Mouse (Mus musculus) liver, postnatal 0 days (tissue): ENCODE results near the gene Cops9. TPM values are rescaled to one million over a fixed set of nuclear protein-coding genes. Genes with fewer than 3 reads are reported as not detected.

Source experiments
- ATAC-seq: fragments of 200-750 bp; cut with Nextera tagmentation; 2 replicates; pipeline ENCODE4 v1.8.0; 2017; ENCODE audit warnings: mild to moderate bottlenecking, moderate library complexity
- DNase-seq: peaks from one replicate; pipeline ENCODE4 v3.0.0-alpha.2; 2016
- H3K27ac ChIP-seq: fragments of 300-500 bp; sonication (generic); 2 replicates; pipeline ENCODE4 v1.5.1; 2014; ENCODE audit warnings: antibody characterized with exemption, moderate library complexity, mild to moderate bottlenecking, low read depth
- H3K27me3 ChIP-seq: fragments of 300-500 bp; sonication (generic); 2 replicates; pipeline ENCODE4 v1.6.1; 2014; ENCODE audit warnings: low read length, control low read depth, mixed read lengths; ENCODE audit not compliant: insufficient read depth
- H3K36me3 ChIP-seq: fragments of 300-500 bp; sonication (generic); replicated peaks from 2 replicates; pipeline ENCODE4 v1.6.1; 2014; ENCODE audit warnings: mild to moderate bottlenecking, control low read depth, low read length, moderate library complexity, mixed read lengths; ENCODE audit not compliant: insufficient read depth
- H3K4me1 ChIP-seq: fragments of 300-500 bp; sonication (generic); 2 replicates; pipeline ENCODE4 v1.6.1; 2014; ENCODE audit warnings: antibody characterized with exemption, mild to moderate bottlenecking, control low read depth; ENCODE audit not compliant: insufficient read depth
- H3K4me2 ChIP-seq: fragments of 300-500 bp; sonication (generic); 2 replicates; pipeline ENCODE4 v1.6.1; 2014; ENCODE audit warnings: low read depth, mild to moderate bottlenecking, low read length, moderate library complexity, mixed read lengths
- H3K4me3 ChIP-seq: fragments of 300-500 bp; sonication (generic); 2 replicates; pipeline ENCODE4 v1.5.1; 2014; ENCODE audit warnings: low read depth, low read length
- H3K9ac ChIP-seq: fragments of 300-500 bp; sonication (generic); replicated peaks from 2 replicates; pipeline ENCODE4 v1.6.1; 2014; ENCODE audit warnings: mild to moderate bottlenecking, moderate library complexity
- H3K9me3 ChIP-seq: fragments of 300-500 bp; sonication (generic); 2 replicates; pipeline ENCODE4 v1.6.1; 2016; ENCODE audit warnings: mild to moderate bottlenecking, control low read depth, low read length, mixed read lengths
- CTCF ChIP-seq: sonication (generic); IDR thresholded peaks from 2 replicates; pipeline ENCODE4 v1.5.1; 2016; ENCODE audit warnings: antibody characterized with exemption, low read depth
- EP300 ChIP-seq: IDR thresholded peaks from 2 replicates; pipeline ENCODE4 v1.6.1; 2016; ENCODE audit warnings: antibody characterized with exemption, low read depth, mild to moderate bottlenecking
- WGBS: fragments of 180-500 bp; shearing (Covaris S2); extraction: QIAGEN DNeasy Blood & Tissue Kit; methylation state at CpG from one replicate; pipeline ENCODE4 v1.1.7; 2014; ENCODE audit not compliant: insufficient replicate concordance; 5-methylcytosine and 5-hydroxymethylcytosine counted together
- polyA plus RNA-seq: library from polyadenylated mRNA; unstranded; fragments of >200 nt; fragmentation: Nextera tagmentation; extraction: Ambion mirVana; gene quantifications from 2 replicates; pipeline ENCODE4 v1.2.1, GENCODE M21; 2015

The Cops9 gene
- 222 and 225 TPM in 2 replicates for polyA plus RNA-seq

DNA sequence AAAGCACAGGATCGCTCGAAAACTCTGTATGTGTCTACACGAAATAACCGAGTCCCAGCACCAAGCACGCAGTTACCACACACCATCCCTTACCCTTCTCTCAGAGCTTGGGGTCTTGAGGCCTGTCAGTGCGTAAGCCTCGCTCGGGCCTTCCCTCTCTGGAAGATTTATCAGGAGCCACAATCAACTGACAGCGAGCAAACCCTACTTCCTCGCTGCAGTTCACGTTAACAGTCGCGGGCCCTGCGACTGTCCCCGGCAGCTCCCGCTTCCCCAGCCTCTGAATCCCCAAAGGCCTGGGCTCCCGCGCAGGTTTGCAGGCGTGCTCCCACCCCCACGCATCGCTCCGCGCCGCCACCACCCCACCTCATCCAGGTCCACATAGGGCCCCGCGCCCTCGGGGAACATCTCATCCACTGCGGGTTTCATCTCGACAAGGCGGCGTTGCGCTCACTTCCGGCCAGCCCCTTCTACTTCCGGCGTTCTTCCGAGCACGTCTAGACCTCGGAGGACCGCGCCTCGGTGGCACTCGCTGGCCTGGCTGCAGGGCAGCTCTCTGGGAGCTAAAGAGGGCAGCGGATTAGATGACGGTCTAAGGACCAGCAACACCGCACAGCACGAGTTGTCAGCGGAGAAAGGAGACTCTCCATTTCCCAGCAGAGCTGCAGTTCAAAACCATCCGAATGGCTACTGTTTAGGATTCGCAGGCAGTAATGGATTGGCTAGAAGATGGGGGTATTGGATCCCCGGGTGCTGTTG, at the start of gene Cops9:
Gene Cops9 (minus strand): TSS at position 472 of the 759 bp plus-strand sequence.
- TF ChIP-seq CTCF: no peak
- no peak; the same call in 1 of the 2 replicates for TF ChIP-seq EP300
- Histone ChIP-seq H3K27ac (peak within 1 kb of the TSS; percentile 72), H3K36me3 (peaks cover 13% of the 10 kb centered on the region), H3K4me3 (peak within 1 kb of the TSS; percentile 73), H3K9me3 (no peaks in the 10 kb centered on the region), H3K27me3 (no peaks in the 10 kb centered on the region), H3K9ac (peak within 1 kb of the TSS; percentile 87), H3K4me1 (peaks cover 19% of the 10 kb centered on the region), H3K4me2 (peak within 1 kb of the TSS; percentile 91)
- DNase-seq: peak; percentile 92
- ATAC-seq: peak; percentile 95
- 2% methylated on average over 50 of the region's 50 CpGs for WGBS

GRCm38 (mm10) chr1:92691166-92691844, 49.5 kb upstream of the Cops9 start:
- ATAC-seq (no peak), DNase-seq (no peak)
- H3K4me1 ChIP-seq: no peaks in the 10 kb centered on the region
- no peak overlapping the region for H3K4me2 ChIP-seq
- H3K9ac ChIP-seq: no peak overlapping the region
- H3K36me3 ChIP-seq: no peaks in the 10 kb centered on the region
- no peak overlapping the region for H3K4me3 ChIP-seq
- H3K27me3 ChIP-seq: no peaks in the 10 kb centered on the region
- no peak overlapping the region for H3K27ac ChIP-seq
- TF ChIP-seq CTCF: no peak
- no peak for TF ChIP-seq EP300
- H3K9me3 ChIP-seq: no peaks in the 10 kb centered on the region
- WGBS: 68% methylated on average over 3 of the region's 3 CpGs

- Histone ChIP-seq H3K9me3 (no peaks in the 10 kb centered on the region), H3K27me3 (no peaks in the 10 kb centered on the region), H3K4me1 (no peaks in the 10 kb centered on the region), H3K4me2 (no peak overlapping the region), H3K4me3 (no peak overlapping the region), H3K36me3 (no peaks in the 10 kb centered on the region), H3K9ac (no peak overlapping the region), H3K27ac (no peak overlapping the region)
- TF ChIP-seq EP300 (no peak), CTCF (no peak)
- 56% methylated on average over 8 of the region's 8 CpGs for WGBS
- DNase-seq (no peak), ATAC-seq (no peak)
Measured at GRCm38 (mm10) chr1:92686994-92687393, 45.2 kb upstream of the Cops9 start.

GRCm38 (mm10) chr1:92683151-92683550, 41.4 kb upstream of the Cops9 start:
- Histone ChIP-seq H3K4me3 (no peak overlapping the region), H3K27ac (no peak overlapping the region), H3K4me2 (no peak overlapping the region), H3K9ac (no peak overlapping the region), H3K27me3 (no peaks in the 10 kb centered on the region), H3K9me3 (no peaks in the 10 kb centered on the region), H3K36me3 (no peaks in the 10 kb centered on the region), H3K4me1 (no peaks in the 10 kb centered on the region)
- ATAC-seq: no peak
- WGBS: 71% methylated on average over 8 of the region's 8 CpGs
- TF ChIP-seq CTCF (no peak), EP300 (no peak)
- DNase-seq: no peak

GRCm38 (mm10) chr1:92680668-92681603, 39.2 kb upstream of the Cops9 start:
- no peak for ATAC-seq
- no peaks in the 10 kb centered on the region for H3K36me3 ChIP-seq
- H3K4me3 ChIP-seq: no peak overlapping the region
- no peak overlapping the region for H3K27ac ChIP-seq
- H3K27me3 ChIP-seq: no peaks in the 10 kb centered on the region
- H3K4me2 ChIP-seq: no peak overlapping the region
- 49% methylated on average over 16 of the region's 16 CpGs for WGBS
- no peak for DNase-seq
- TF ChIP-seq EP300: no peak
- no peak for TF ChIP-seq CTCF
- peaks cover 5% of the 10 kb centered on the region for H3K4me1 ChIP-seq
- H3K9me3 ChIP-seq: no peaks in the 10 kb centered on the region
- no peak overlapping the region for H3K9ac ChIP-seq
